Mouse (Mus musculus): Measurements from ENCODE around the gene Adk. TPM values are rescaled to one million over a fixed set of nuclear protein-coding genes. Genes with fewer than 3 reads are reported as not detected.

Gene Adk
- polyA plus RNA-seq, 1 experiment from 2014 or later = 230 TPM

- ATAC-seq = no peak
- Histone ChIP-seq H3K4me3 (replicated peaks) (no peak overlapping the region), H3K9me3 (no peaks in the 10 kb centered on the region), H3K36me3 (no peaks in the 10 kb centered on the region), H3K27ac (no peak overlapping the region), H3K4me1 (replicated peaks) (no peaks in the 10 kb centered on the region), H3K9ac (no peak overlapping the region), H3K27me3 (replicated peaks) (no peaks in the 10 kb centered on the region), H3K4me2 (replicated peaks) (no peak overlapping the region)
- WGBS = 90% methylated on average over 1 of the region's 1 CpGs
Observed at GRCm38 (mm10) chr14:21142603-21143002, 90.2 kb downstream of the Adk start.

- H3K9me3 ChIP-seq = no peaks in the 10 kb centered on the region
- no peak for ATAC-seq
- H3K27ac ChIP-seq = no peak overlapping the region
- no peaks in the 10 kb centered on the region for H3K27me3 ChIP-seq (replicated peaks)
- H3K4me1 ChIP-seq (replicated peaks) = no peaks in the 10 kb centered on the region
- H3K36me3 ChIP-seq = no peaks in the 10 kb centered on the region
- H3K4me3 ChIP-seq (replicated peaks) = no peak overlapping the region
- 70% methylated on average over 8 of the region's 8 CpGs for WGBS
- no peak overlapping the region for H3K9ac ChIP-seq
- H3K4me2 ChIP-seq (replicated peaks) = no peak overlapping the region
Observed at GRCm38 (mm10) chr14:21143406-21144115, 91.2 kb downstream of the Adk start.

- Histone ChIP-seq H3K4me2 (replicated peaks) (no peak overlapping the region), H3K27me3 (replicated peaks) (no peaks in the 10 kb centered on the region), H3K27ac (no peak overlapping the region), H3K9me3 (no peaks in the 10 kb centered on the region), H3K9ac (no peak overlapping the region), H3K4me1 (replicated peaks) (no peaks in the 10 kb centered on the region), H3K36me3 (no peaks in the 10 kb centered on the region), H3K4me3 (replicated peaks) (no peak overlapping the region)
- ATAC-seq = no peak
- 95% methylated on average over 1 of the region's 1 CpGs for WGBS
Observed at GRCm38 (mm10) chr14:21147171-21147570, 94.8 kb downstream of the Adk start.

- no peak overlapping the region for H3K4me2 ChIP-seq (replicated peaks)
- no peaks in the 10 kb centered on the region for H3K36me3 ChIP-seq
- H3K27ac ChIP-seq = no peak overlapping the region
- H3K27me3 ChIP-seq (replicated peaks) = no peaks in the 10 kb centered on the region
- no peak for ATAC-seq
- WGBS = 67% methylated on average over 4 of the region's 4 CpGs
- no peaks in the 10 kb centered on the region for H3K4me1 ChIP-seq (replicated peaks)
- no peaks in the 10 kb centered on the region for H3K9me3 ChIP-seq
- no peak overlapping the region for H3K4me3 ChIP-seq (replicated peaks)
- no peak overlapping the region for H3K9ac ChIP-seq
Observed at GRCm38 (mm10) chr14:21150301-21150700, 97.9 kb downstream of the Adk start.

GRCm38 (mm10) chr14:21152055-21152454 lies 99.7 kb downstream of the Adk start:
- Histone ChIP-seq H3K4me3 (replicated peaks) (no peak overlapping the region), H3K4me2 (replicated peaks) (no peak overlapping the region), H3K9ac (no peak overlapping the region), H3K27ac (no peak overlapping the region), H3K36me3 (no peaks in the 10 kb centered on the region), H3K9me3 (no peaks in the 10 kb centered on the region), H3K4me1 (replicated peaks) (no peaks in the 10 kb centered on the region), H3K27me3 (replicated peaks) (no peaks in the 10 kb centered on the region)
- WGBS = 42% methylated on average over 6 of the region's 6 CpGs
- ATAC-seq = no peak

- H3K9me3 ChIP-seq = no peaks in the 10 kb centered on the region
- ATAC-seq = no peak
- no peak overlapping the region for H3K4me2 ChIP-seq (replicated peaks)
- H3K9ac ChIP-seq = no peak overlapping the region
- no peak overlapping the region for H3K4me3 ChIP-seq (replicated peaks)
- H3K27me3 ChIP-seq (replicated peaks) = no peaks in the 10 kb centered on the region
- no peaks in the 10 kb centered on the region for H3K4me1 ChIP-seq (replicated peaks)
- 93% methylated on average over 10 of the region's 10 CpGs for WGBS
- H3K27ac ChIP-seq = no peak overlapping the region
- H3K36me3 ChIP-seq = no peaks in the 10 kb centered on the region
Observed at GRCm38 (mm10) chr14:21165706-21166105, 113.3 kb downstream of the Adk start.

- H3K9me3 ChIP-seq = no peaks in the 10 kb centered on the region
- H3K27me3 ChIP-seq (replicated peaks) = no peaks in the 10 kb centered on the region
- no peak overlapping the region for H3K27ac ChIP-seq
- WGBS = 97% methylated on average over 3 of the region's 3 CpGs
- H3K9ac ChIP-seq = no peak overlapping the region
- H3K36me3 ChIP-seq = no peaks in the 10 kb centered on the region
- no peaks in the 10 kb centered on the region for H3K4me1 ChIP-seq (replicated peaks)
- no peak overlapping the region for H3K4me3 ChIP-seq (replicated peaks)
- ATAC-seq = no peak
- no peak overlapping the region for H3K4me2 ChIP-seq (replicated peaks)
Observed at GRCm38 (mm10) chr14:21166114-21166513, 113.7 kb downstream of the Adk start.

- H3K27ac ChIP-seq = no peak overlapping the region
Observed at GRCm38 (mm10) chr14:21173973-21174745, 121.8 kb downstream of the Adk start.

GRCm38 (mm10) chr14:21174804-21175203 lies 122.4 kb downstream of the Adk start:
- Histone ChIP-seq H3K36me3 (no peaks in the 10 kb centered on the region), H3K27me3 (replicated peaks) (no peaks in the 10 kb centered on the region), H3K27ac (no peak overlapping the region), H3K9me3 (no peaks in the 10 kb centered on the region), H3K4me3 (replicated peaks) (no peak overlapping the region), H3K9ac (no peak overlapping the region), H3K4me1 (replicated peaks) (peaks cover 2% of the 10 kb centered on the region; the same call in 1 of the 2 replicates), H3K4me2 (replicated peaks) (no peak overlapping the region)
- 87% methylated on average over 2 of the region's 2 CpGs for WGBS
- ATAC-seq = no peak

More at GRCm38 (mm10) chr14:21173973-21174745, 121.8 kb downstream of the Adk start:
- peaks cover 2% of the 10 kb centered on the region; the same call in 1 of the 2 replicates for H3K4me1 ChIP-seq (replicated peaks)
- ATAC-seq = no peak
- H3K9me3 ChIP-seq = no peaks in the 10 kb centered on the region
- no peak overlapping the region for H3K9ac ChIP-seq
- no peak overlapping the region for H3K4me2 ChIP-seq (replicated peaks)
- no peaks in the 10 kb centered on the region for H3K36me3 ChIP-seq
- 96% methylated on average over 1 of the region's 1 CpGs for WGBS
- no peaks in the 10 kb centered on the region for H3K27me3 ChIP-seq (replicated peaks)
- no peak overlapping the region for H3K4me3 ChIP-seq (replicated peaks)

GRCm38 (mm10) chr14:21177781-21178180 lies 125.4 kb downstream of the Adk start:
- 38% methylated on average over 2 of the region's 2 CpGs for WGBS
- Histone ChIP-seq H3K4me3 (replicated peaks) (no peak overlapping the region), H3K27ac (no peak overlapping the region), H3K27me3 (replicated peaks) (no peaks in the 10 kb centered on the region), H3K9me3 (no peaks in the 10 kb centered on the region), H3K36me3 (no peaks in the 10 kb centered on the region), H3K4me2 (replicated peaks) (no peak overlapping the region), H3K4me1 (replicated peaks) (peaks cover 2% of the 10 kb centered on the region; the same call in 1 of the 2 replicates), H3K9ac (no peak overlapping the region)
- ATAC-seq = no peak

GRCm38 (mm10) chr14:21178356-21178755 lies 126.0 kb downstream of the Adk start:
- H3K36me3 ChIP-seq = no peaks in the 10 kb centered on the region
- no peaks in the 10 kb centered on the region for H3K27me3 ChIP-seq (replicated peaks)
- 45% methylated on average over 6 of the region's 6 CpGs for WGBS
- no peak overlapping the region for H3K4me2 ChIP-seq (replicated peaks)
- peaks cover 2% of the 10 kb centered on the region; the same call in 1 of the 2 replicates for H3K4me1 ChIP-seq (replicated peaks)
- H3K4me3 ChIP-seq (replicated peaks) = no peak overlapping the region
- H3K27ac ChIP-seq = no peak overlapping the region
- H3K9me3 ChIP-seq = no peaks in the 10 kb centered on the region
- H3K9ac ChIP-seq = no peak overlapping the region
- ATAC-seq = no peak

GRCm38 (mm10) chr14:21181053-21181452 lies 128.7 kb downstream of the Adk start:
- H3K36me3 ChIP-seq = no peaks in the 10 kb centered on the region
- no peaks in the 10 kb centered on the region for H3K9me3 ChIP-seq
- no peak overlapping the region for H3K4me2 ChIP-seq (replicated peaks)
- no peak overlapping the region for H3K27ac ChIP-seq
- WGBS = 57% methylated on average over 3 of the region's 3 CpGs
- no peak for ATAC-seq
- peaks cover 2% of the 10 kb centered on the region; the same call in 1 of the 2 replicates for H3K4me1 ChIP-seq (replicated peaks)
- H3K27me3 ChIP-seq (replicated peaks) = no peaks in the 10 kb centered on the region
- H3K4me3 ChIP-seq (replicated peaks) = no peak overlapping the region
- H3K9ac ChIP-seq = no peak overlapping the region
